Mouse (Mus musculus) CD4-positive, CD25-positive, alpha-beta regulatory T cell, adult 9 weeks (primary cell): ENCODE data around the gene Map3k1. TPM values are rescaled to one million over a fixed set of nuclear protein-coding genes. Genes with fewer than 3 reads are reported as not detected.

Experiments
- polyA plus RNA-seq: library from polyadenylated mRNA; unstranded; fragments of 100-300 nt; shearing (Covaris generic); gene quantifications from one replicate; pipeline ENCODE4 v1.2.1, GENCODE M21; 2017

Map3k1 gene
- polyA plus RNA-seq = 27.1 TPM

GRCm38 (mm10) chr13:111808637-111809465 lies at the start of gene Map3k1:
TSS of gene Map3k1 (minus strand) at chr13:111808993.

Other genes starting within 250 kb of the Map3k1 start
- gene Gm10198, start 216.2 kb downstream of the Map3k1 start, polyA plus RNA-seq = not detected
- 15.7 TPM for gene Mier3, start 128.0 kb downstream of the Map3k1 start, polyA plus RNA-seq